Mouse (Mus musculus) liver, embryonic 16.5 days (tissue): ENCODE measurements around the gene Ube2e1. TPM values are rescaled to one million over a fixed set of nuclear protein-coding genes. Genes with fewer than 3 reads are reported as not detected.

Experiments
- ATAC-seq: fragments of 200-750 bp; cut with Nextera tagmentation; 2 replicates; pipeline ENCODE4 v1.8.0; 2017; ENCODE audit warnings: low read depth, mild to moderate bottlenecking, moderate number of reproducible peaks, moderate library complexity
- H3K27ac ChIP-seq: fragments of 300-500 bp; sonication (generic); 2 replicates; pipeline ENCODE4 v1.5.1; 2014; ENCODE audit warnings: mild to moderate bottlenecking, low read length
- H3K27me3 ChIP-seq: fragments of 300-500 bp; sonication (generic); 2 replicates; pipeline ENCODE4 v1.6.1; 2014; ENCODE audit warnings: low read depth, low read length, mixed read lengths; ENCODE audit not compliant: control insufficient read depth, insufficient read depth
- H3K36me3 ChIP-seq: fragments of 300-500 bp; sonication (generic); 2 replicates; pipeline ENCODE4 v1.6.1; 2014; ENCODE audit warnings: mild to moderate bottlenecking; ENCODE audit not compliant: control insufficient read depth, insufficient read depth
- H3K4me1 ChIP-seq: fragments of 300-500 bp; sonication (generic); 2 replicates; pipeline ENCODE4 v1.6.1; 2014; ENCODE audit warnings: low read depth, low read length, mixed read lengths; ENCODE audit not compliant: control insufficient read depth
- H3K4me2 ChIP-seq: fragments of 300-500 bp; sonication (generic); 2 replicates; pipeline ENCODE4 v1.6.1; 2014; ENCODE audit warnings: low read depth, low read length, mixed read lengths
- H3K4me3 ChIP-seq: fragments of 300-500 bp; sonication (generic); 2 replicates; pipeline ENCODE4 v1.5.1; 2014; ENCODE audit warnings: low read depth, mild to moderate bottlenecking, low read length
- H3K9ac ChIP-seq: fragments of 300-500 bp; sonication (generic); 2 replicates; pipeline ENCODE4 v1.6.1; 2014; ENCODE audit warnings: low read depth, low read length
- H3K9me3 ChIP-seq: fragments of 300-500 bp; sonication (generic); replicated peaks from 2 replicates; pipeline ENCODE4 v1.6.1; 2016; ENCODE audit warnings: low read length; ENCODE audit not compliant: control insufficient read depth
- WGBS: fragments of 180-500 bp; shearing (Covaris S2); extraction: QIAGEN DNeasy Blood & Tissue Kit; methylation state at CpG from one replicate; pipeline ENCODE4 v1.1.7; 2014; ENCODE audit not compliant: insufficient replicate concordance; 5-methylcytosine and 5-hydroxymethylcytosine counted together
- polyA plus RNA-seq: library from polyadenylated mRNA; unstranded; fragments of >200 nt; fragmentation: Nextera tagmentation; extraction: Ambion mirVana; gene quantifications from 2 replicates; pipeline ENCODE4 v1.2.1, GENCODE M21; 2015

The Ube2e1 gene
- polyA plus RNA-seq, 1 experiment from 2014 or later = 27.7 TPM

- no peaks in the 10 kb centered on the region for H3K9me3 ChIP-seq
- H3K9ac ChIP-seq = no peak overlapping the region
- WGBS = 51% methylated on average over 3 of the region's 3 CpGs
Observed at GRCm38 (mm10) chr14:18364321-18364720, 32.7 kb upstream of the Ube2e1 start.

GRCm38 (mm10) chr14:18356442-18356841 is 24.8 kb upstream of the Ube2e1 start:
- Histone ChIP-seq H3K27ac (no peak overlapping the region), H3K9me3 (no peaks in the 10 kb centered on the region), H3K4me2 (no peak overlapping the region), H3K9ac (no peak overlapping the region), H3K4me1 (no peaks in the 10 kb centered on the region), H3K27me3 (no peaks in the 10 kb centered on the region), H3K4me3 (no peak overlapping the region), H3K36me3 (no peaks in the 10 kb centered on the region)
- ATAC-seq = no peak
- WGBS = 33% methylated on average over 2 of the region's 2 CpGs

More at GRCm38 (mm10) chr14:18364321-18364720, 32.7 kb upstream of the Ube2e1 start:
- no peak overlapping the region for H3K4me2 ChIP-seq
- no peaks in the 10 kb centered on the region; the same call in 1 of the 2 replicates for H3K4me1 ChIP-seq
- H3K27ac ChIP-seq = no peak overlapping the region
- H3K27me3 ChIP-seq = no peaks in the 10 kb centered on the region
- ATAC-seq = no peak
- no peaks in the 10 kb centered on the region for H3K36me3 ChIP-seq
- no peak overlapping the region for H3K4me3 ChIP-seq

DNA sequence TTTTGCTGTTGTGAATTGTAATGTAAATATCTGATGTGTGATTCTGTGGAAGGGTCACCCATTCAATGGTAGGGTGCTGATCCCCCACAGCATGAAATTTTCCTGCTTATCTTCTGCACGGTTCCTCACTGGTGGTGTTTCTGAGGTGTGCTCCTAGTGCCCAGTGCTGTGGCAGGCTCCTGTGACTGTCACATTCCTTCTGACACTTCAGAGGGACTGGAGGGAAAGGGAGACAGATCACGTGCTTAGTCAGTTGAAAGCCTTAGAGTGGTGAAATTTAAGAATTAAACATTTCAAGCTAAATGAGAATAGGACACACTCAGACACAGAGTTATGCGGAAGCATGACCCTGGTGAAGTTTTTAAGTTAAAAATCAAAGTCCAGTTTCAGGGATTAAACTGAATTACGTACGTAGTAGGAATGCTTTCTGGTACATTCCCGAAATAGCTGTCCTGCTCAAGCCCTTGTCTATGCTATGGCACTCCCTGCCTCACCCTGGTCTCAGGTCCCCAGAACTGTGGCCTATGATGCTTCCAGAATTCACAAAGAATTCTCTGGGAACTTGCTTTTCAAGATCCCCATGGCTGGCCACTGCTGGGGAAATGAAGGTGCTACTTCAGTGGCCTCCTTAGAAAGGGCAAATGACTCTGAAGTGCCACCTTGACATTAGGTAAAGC is 24.0 kb upstream of the Ube2e1 start:
- Histone ChIP-seq H3K27me3 (no peaks in the 10 kb centered on the region), H3K4me1 (no peaks in the 10 kb centered on the region), H3K27ac (no peak overlapping the region), H3K4me3 (no peak overlapping the region), H3K9ac (no peak overlapping the region), H3K9me3 (no peaks in the 10 kb centered on the region), H3K4me2 (no peak overlapping the region), H3K36me3 (no peaks in the 10 kb centered on the region)
- WGBS = 59% methylated on average over 6 of the region's 6 CpGs
- ATAC-seq = no peak

DNA sequence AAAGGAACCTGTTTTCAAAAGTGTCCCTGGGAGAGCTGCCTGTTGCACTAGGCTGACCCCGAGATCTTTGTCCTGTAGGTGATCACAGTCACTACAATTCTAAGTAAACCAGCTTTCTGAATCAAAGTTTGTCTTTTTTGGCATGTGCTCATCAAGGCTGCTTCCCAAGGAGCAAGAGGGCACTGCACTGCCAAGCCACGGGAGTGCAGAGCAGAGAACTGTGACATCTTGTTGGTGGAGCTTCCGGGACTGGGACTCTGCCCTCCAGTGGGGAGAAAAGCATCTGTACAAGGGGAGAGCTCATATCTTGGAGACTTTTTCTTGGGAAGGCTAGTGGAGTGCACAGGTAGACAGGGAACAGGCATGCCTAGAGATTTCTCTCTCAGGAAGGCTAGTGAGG is 21.9 kb upstream of the Ube2e1 start:
- 32% methylated on average over 3 of the region's 3 CpGs for WGBS
- Histone ChIP-seq H3K36me3 (no peaks in the 10 kb centered on the region), H3K9ac (no peak overlapping the region), H3K27ac (no peak overlapping the region), H3K27me3 (no peaks in the 10 kb centered on the region), H3K4me3 (no peak overlapping the region), H3K4me2 (no peak overlapping the region), H3K4me1 (no peaks in the 10 kb centered on the region), H3K9me3 (no peaks in the 10 kb centered on the region)
- no peak for ATAC-seq

- 57% methylated on average over 3 of the region's 3 CpGs for WGBS
- ATAC-seq = no peak
Observed at GRCm38 (mm10) chr14:18352934-18353333, 21.3 kb upstream of the Ube2e1 start.

GRCm38 (mm10) chr14:18350680-18351079 is 19.0 kb upstream of the Ube2e1 start:
- no peak for ATAC-seq
- 86% methylated on average over 1 of the region's 1 CpGs for WGBS
- Histone ChIP-seq H3K27ac (no peak overlapping the region), H3K9ac (no peak overlapping the region), H3K27me3 (no peaks in the 10 kb centered on the region), H3K36me3 (no peaks in the 10 kb centered on the region), H3K4me2 (no peak overlapping the region), H3K9me3 (no peaks in the 10 kb centered on the region), H3K4me3 (no peak overlapping the region), H3K4me1 (no peaks in the 10 kb centered on the region)

More at GRCm38 (mm10) chr14:18352934-18353333, 21.3 kb upstream of the Ube2e1 start:
- Histone ChIP-seq H3K4me1 (no peaks in the 10 kb centered on the region), H3K27me3 (no peaks in the 10 kb centered on the region), H3K9me3 (no peaks in the 10 kb centered on the region), H3K27ac (no peak overlapping the region), H3K4me2 (no peak overlapping the region), H3K36me3 (no peaks in the 10 kb centered on the region), H3K9ac (no peak overlapping the region), H3K4me3 (no peak overlapping the region)

DNA sequence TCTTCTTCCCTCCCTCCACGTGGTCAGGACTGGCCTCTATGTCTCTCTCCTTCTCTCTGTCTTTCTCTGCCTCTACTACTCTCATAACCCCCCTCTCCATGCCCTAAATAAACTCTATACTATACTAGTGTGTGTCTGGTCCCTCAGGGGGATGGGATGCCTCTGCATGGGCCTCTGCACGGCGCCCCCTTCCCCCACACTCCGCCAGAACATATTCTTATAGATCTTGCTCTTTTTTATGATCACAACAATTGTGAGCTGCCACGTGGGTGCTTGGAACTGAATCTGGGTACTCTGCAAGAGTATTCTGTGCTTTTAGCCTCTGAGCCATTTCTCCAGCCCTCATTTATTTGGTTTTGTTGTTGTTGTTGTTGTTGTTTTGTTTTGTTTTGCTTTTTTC is 18.2 kb upstream of the Ube2e1 start:
- Histone ChIP-seq H3K36me3 (no peaks in the 10 kb centered on the region), H3K4me3 (no peak overlapping the region), H3K9me3 (no peaks in the 10 kb centered on the region), H3K4me2 (no peak overlapping the region), H3K27ac (no peak overlapping the region), H3K27me3 (no peaks in the 10 kb centered on the region), H3K9ac (no peak overlapping the region), H3K4me1 (no peaks in the 10 kb centered on the region)
- no peak for ATAC-seq
- 46% methylated on average over 5 of the region's 5 CpGs for WGBS

- H3K4me2 ChIP-seq = no peak overlapping the region
- no peaks in the 10 kb centered on the region for H3K36me3 ChIP-seq
- H3K4me3 ChIP-seq = no peak overlapping the region
- 49% methylated on average over 4 of the region's 4 CpGs for WGBS
- H3K9ac ChIP-seq = no peak overlapping the region
- H3K27ac ChIP-seq = no peak overlapping the region
- no peaks in the 10 kb centered on the region for H3K9me3 ChIP-seq
- no peak for ATAC-seq
- H3K27me3 ChIP-seq = no peaks in the 10 kb centered on the region
- H3K4me1 ChIP-seq = no peaks in the 10 kb centered on the region
Observed at GRCm38 (mm10) chr14:18343589-18343988, 11.9 kb upstream of the Ube2e1 start.

DNA sequence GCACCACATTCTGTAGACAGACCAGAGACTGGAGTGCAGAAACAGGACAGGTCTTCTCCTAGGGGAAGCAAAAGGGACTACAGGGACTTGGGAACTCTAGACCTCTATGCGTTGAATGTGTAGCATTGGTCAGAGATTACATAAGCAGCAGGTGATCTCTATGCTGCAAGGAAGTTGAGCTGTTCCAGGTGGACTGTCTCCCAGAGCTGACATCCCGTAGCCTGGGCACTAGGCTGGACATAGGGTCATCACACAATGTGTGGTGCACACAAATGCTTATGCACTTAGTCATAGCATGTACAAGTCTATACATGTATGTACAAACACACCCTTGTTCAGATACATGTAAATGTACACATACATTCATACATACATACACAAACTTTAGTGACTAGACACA is 11.1 kb upstream of the Ube2e1 start:
- Histone ChIP-seq H3K4me2 (no peak overlapping the region), H3K9me3 (no peaks in the 10 kb centered on the region), H3K4me1 (no peaks in the 10 kb centered on the region), H3K27ac (no peak overlapping the region), H3K27me3 (no peaks in the 10 kb centered on the region), H3K4me3 (no peak overlapping the region), H3K9ac (no peak overlapping the region), H3K36me3 (no peaks in the 10 kb centered on the region)
- ATAC-seq = no peak
- 56% methylated on average over 2 of the region's 2 CpGs for WGBS
